Comparison of ENCODE assay signal across 8 mouse cellular contexts in the genomic region with DNA sequence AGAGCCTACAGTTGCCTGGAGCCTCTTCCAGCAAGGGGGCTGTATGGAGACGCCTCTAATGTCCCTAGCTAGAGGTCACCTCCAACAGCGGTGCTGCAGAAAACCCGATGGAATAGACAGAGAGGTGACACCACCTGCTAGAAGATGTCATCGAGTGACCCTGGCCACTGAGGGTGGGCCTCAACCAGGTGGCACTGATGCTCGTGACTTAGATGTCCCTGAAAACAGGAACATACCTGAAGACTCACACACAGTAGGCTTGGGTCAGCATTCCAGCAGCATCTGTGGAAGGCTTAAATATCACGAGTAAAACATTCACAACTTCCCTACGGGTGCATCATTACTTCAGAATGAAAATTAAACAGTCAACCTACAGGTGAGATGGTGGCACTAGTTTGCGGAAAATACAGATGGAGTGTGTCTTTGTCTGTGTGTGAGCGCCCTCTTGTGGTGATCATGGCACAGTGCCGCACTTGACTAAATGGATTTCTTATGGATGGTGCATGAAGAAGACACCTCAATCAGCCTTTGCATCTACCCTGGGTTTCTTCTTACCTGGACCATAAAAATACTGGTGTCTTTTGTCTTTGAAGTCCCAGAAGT.
DNase-seq lines count a peak whose midpoint lies in the region; ATAC-seq and TF ChIP-seq lines count a peak whose summit lies in the region.

No protein-coding gene starts in this region.

- TF ChIP-seq POLR2A in MEL (IDR thresholded peaks at IDR 0.05; ENCODE audit: control insufficient read depth in 1 of 2, insufficient read depth in 1 of 2, low read depth in 1 of 2, low read length in 2 of 2, poor library complexity in 1 of 2), result no peak
- TF ChIP-seq POLR2A in brain, embryonic 14.5 days (IDR thresholded peaks at IDR 0.05; ENCODE audit: borderline replicate concordance, extremely low read depth, insufficient read depth, insufficient read length, poor library complexity, severe bottlenecking), result no peak

- no peaks in the 10 kb centered on the region for H3K4me1 ChIP-seq in MEL (ENCODE audit: control insufficient read depth in 1 of 2, insufficient read depth in 2 of 2, low read length in 2 of 2)
- H3K4me1 ChIP-seq in forebrain, embryonic 10.5 days, result no peaks in the 10 kb centered on the region
- H3K4me1 ChIP-seq in hindbrain, embryonic 12.5 days, result no peaks in the 10 kb centered on the region

- peak; percentile 100 for TF ChIP-seq RAD21 in MEL (IDR thresholded peaks at IDR 0.05; ENCODE audit: low read depth, low read length)

- H3K79me2 ChIP-seq in MEL (ENCODE audit: control insufficient read depth, insufficient read depth, low read length, poor library complexity), result no peaks in the 10 kb centered on the region

- no peak overlapping the region for H3K4me2 ChIP-seq in hindbrain, embryonic 12.5 days (replicated peaks)

- H3K9me3 ChIP-seq in MEL (replicated peaks; ENCODE audit: insufficient read depth, low read length), result no peaks in the 10 kb centered on the region
- 0 out of 2 replicates have a peak, but pooled peaks cover 6% of the 10 kb centered on the region for H3K9me3 ChIP-seq in forebrain, embryonic 10.5 days
- no peaks in the 10 kb centered on the region for H3K9me3 ChIP-seq in hindbrain, embryonic 12.5 days (replicated peaks)

- peak; percentile 40; the same call in 1 of the 2 replicates for ATAC-seq in hindbrain, embryonic 12.5 days (ENCODE audit: low FRiP score)

- peak; percentile 80 for DNase-seq in MEL (ENCODE audit: low read depth, low spot score)
- peak; percentile 92 for DNase-seq in brain, embryonic 14.5 days (ENCODE audit: low read depth)
- DNase-seq in forebrain, embryonic 10.5 days (ENCODE audit: extremely low spot score, low spot score), result peak; percentile 78
- DNase-seq in layer of hippocampus, adult 8-10 months (ENCODE audit: low spot score in 2 of 2), result peak; percentile 55 to 82
- DNase-seq in lung, postnatal 10 days, result peak; percentile 77
- DNase-seq in retina, postnatal 7 days (ENCODE audit: low read depth, low spot score), result peak; percentile 67
- peak; percentile 52 to 60 for DNase-seq in thymus, postnatal 36 days

- no peak overlapping the region for H3K9ac ChIP-seq in MEL (ENCODE audit: control insufficient read depth, low read depth, low read length, poor library complexity, severe bottlenecking)
- no peak overlapping the region for H3K9ac ChIP-seq in hindbrain, embryonic 12.5 days

- no peak overlapping the region for H3K27ac ChIP-seq in MEL (ENCODE audit: control insufficient read depth, low read depth, low read length)
- no peak overlapping the region for H3K27ac ChIP-seq in forebrain, embryonic 10.5 days
- H3K27ac ChIP-seq in hindbrain, embryonic 12.5 days, result no peak overlapping the region

- no peaks in the 10 kb centered on the region; a peak in 2 of 4 replicates for H3K27me3 ChIP-seq in MEL (ENCODE audit: control insufficient read depth in 1 of 2, insufficient read depth in 2 of 2, low read length in 2 of 2)
- H3K27me3 ChIP-seq in forebrain, embryonic 10.5 days (ENCODE audit: poor library complexity, severe bottlenecking), result peaks cover 23% of the 10 kb centered on the region; the same call in 1 of the 2 replicates
- H3K27me3 ChIP-seq in hindbrain, embryonic 12.5 days, result peaks cover 11% of the 10 kb centered on the region

- H3K4me3 ChIP-seq in MEL (ENCODE audit: control insufficient read depth in 1 of 2, insufficient read depth in 1 of 2, low read depth in 2 of 2, low read length in 2 of 2), result no peak overlapping the region
- no peak overlapping the region for H3K4me3 ChIP-seq in forebrain, embryonic 10.5 days
- no peak overlapping the region for H3K4me3 ChIP-seq in hindbrain, embryonic 12.5 days

- H3K36me3 ChIP-seq in MEL (ENCODE audit: control insufficient read depth in 1 of 2, insufficient read depth in 2 of 2, low read length in 2 of 2), result no peaks in the 10 kb centered on the region
- no peaks in the 10 kb centered on the region for H3K36me3 ChIP-seq in forebrain, embryonic 10.5 days (replicated peaks)
- H3K36me3 ChIP-seq in hindbrain, embryonic 12.5 days, result no peaks in the 10 kb centered on the region

- TF ChIP-seq EP300 in MEL (IDR thresholded peaks at IDR 0.05; ENCODE audit: low read depth in 1 of 2, low read length in 2 of 2), result no peak

- peak; percentile 89 to 98 (median 94) for TF ChIP-seq CTCF in MEL (IDR thresholded peaks at IDR 0.05 in 2 of 3, conservative IDR thresholded peaks at IDR 0.05 in 1 of 3; ENCODE audit: control insufficient read depth in 1 of 3, insufficient read depth in 1 of 3, low read depth in 2 of 3, low read length in 3 of 3, poor library complexity in 1 of 3, severe bottlenecking in 1 of 3)
- peak; percentile 94 for TF ChIP-seq CTCF in brain, embryonic 14.5 days (IDR thresholded peaks at IDR 0.05; ENCODE audit: borderline replicate concordance, extremely low read depth, insufficient read depth, insufficient read length)

- 37% methylated on average over 10 of the region's 10 CpGs for WGBS in forebrain, embryonic 10.5 days
- 33% methylated on average over 10 of the region's 10 CpGs for WGBS in hindbrain, embryonic 12.5 days

TF ChIP-seq in MEL, 35 proteins besides CTCF, POLR2A, EP300 and RAD21:
- TF ChIP-seq SMC3 (IDR thresholded peaks at IDR 0.05; ENCODE audit: low read depth, low read length), result peak; percentile 95
- TF ChIP-seq POLR2AphosphoS5 (IDR thresholded peaks at IDR 0.05; ENCODE audit: borderline replicate concordance, low read depth, low read length), result no peak
- no peak for TF ChIP-seq MYC (IDR thresholded peaks at IDR 0.05; ENCODE audit: low read depth, low read length)
- peak; percentile 96 for TF ChIP-seq ZC3H11A (IDR thresholded peaks at IDR 0.05; ENCODE audit: low read depth, low read length)
